Comparison of ENCODE assay signal across 12 mouse cellular contexts in the genomic region with DNA sequence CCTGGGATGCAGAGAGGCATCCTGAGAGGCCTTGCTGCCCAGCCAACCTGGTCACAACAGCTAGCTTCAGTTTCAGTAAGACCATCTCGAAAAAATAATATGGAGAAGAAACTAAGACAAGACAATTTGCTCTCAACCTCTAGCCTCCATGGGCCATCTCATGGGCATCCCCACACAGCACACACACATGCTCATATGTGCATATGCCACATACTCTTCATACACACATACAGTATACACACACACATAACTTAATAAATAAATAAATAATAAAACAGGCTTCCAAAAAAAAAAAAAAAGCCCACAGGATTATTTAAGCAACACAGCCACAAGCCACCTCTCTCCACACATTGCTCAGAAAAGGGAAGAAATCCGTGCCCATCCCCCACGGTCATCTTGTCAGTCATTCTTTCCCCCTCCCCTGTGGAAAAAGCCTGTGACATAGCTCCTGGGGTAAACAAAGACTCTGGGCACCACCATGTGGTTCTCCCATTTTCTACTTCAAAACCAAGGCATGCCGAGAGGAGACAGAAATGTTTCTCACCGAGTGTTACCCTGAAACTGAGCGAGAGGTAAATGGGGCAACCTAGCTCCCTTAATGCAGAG. TPM values are rescaled to one million over a fixed set of nuclear protein-coding genes. Genes with fewer than 3 reads are reported as not detected.
DNase-seq lines count a peak whose midpoint lies in the region; ATAC-seq and TF ChIP-seq lines count a peak whose summit lies in the region.
"Had no signal": no experiment of that assay in that cellular context is flagged by ENCODE, and none has a peak within 500 bp of the region (broad histone marks: within the 10 kb centered on the region; RNA-seq: fewer than 3 reads in every experiment).

No protein-coding gene starts in this region.

- H3K4me2 ChIP-seq in forebrain, embryonic 14.5 days (ENCODE audit: low read length), result no peak overlapping the region
- no peak overlapping the region for H3K4me2 ChIP-seq in forebrain, embryonic 12.5 days
- no peak overlapping the region for H3K4me2 ChIP-seq in forebrain, embryonic 16.5 days (ENCODE audit: low read length)

- no peak overlapping the region for H3K4me3 ChIP-seq in forebrain, embryonic 14.5 days (ENCODE audit: low read depth, low read length)
- no peak overlapping the region for H3K4me3 ChIP-seq in forebrain, embryonic 12.5 days (replicated peaks)
- H3K4me3 ChIP-seq in layer of hippocampus, adult 2 months, result peak overlapping the region; percentile 30; the same call in 1 of the 2 replicates
- no peak overlapping the region for H3K4me3 ChIP-seq in forebrain, embryonic 16.5 days (replicated peaks; ENCODE audit: low read length)
- H3K4me3 ChIP-seq: limb, embryonic 10.5 days had no signal

- no peaks in the 10 kb centered on the region for H3K36me3 ChIP-seq in forebrain, embryonic 14.5 days (ENCODE audit: control insufficient read depth, insufficient read depth, low read length)
- no peaks in the 10 kb centered on the region for H3K36me3 ChIP-seq in forebrain, embryonic 12.5 days (replicated peaks)
- no peaks in the 10 kb centered on the region for H3K36me3 ChIP-seq in forebrain, embryonic 16.5 days (ENCODE audit: control insufficient read depth, insufficient read depth)
- H3K36me3 ChIP-seq: limb, embryonic 10.5 days had no signal

- DNase-seq in forebrain, embryonic 14.5 days (ENCODE audit: low spot score), result peak; percentile 59
- no peak for DNase-seq in layer of hippocampus, adult 2 months (ENCODE audit: low spot score in 2 of 2)
- no peak for DNase-seq in layer of hippocampus, postnatal 14 days (ENCODE audit: low spot score in 2 of 2)
- no peak for DNase-seq in thymus, postnatal 36 days
- DNase-seq in B cell, adult 2 months, result no peak
- DNase-seq: lung, postnatal 14 days; right cerebral cortex, postnatal 25 days had no signal

- peak; percentile 26; the same call in 1 of the 2 replicates for TF ChIP-seq CTCF in layer of hippocampus, adult 2 months (conservative IDR thresholded peaks at IDR 0.05)

- peaks cover 14% of the 10 kb centered on the region; the same call in 1 of the 2 replicates for H3K4me1 ChIP-seq in forebrain, embryonic 14.5 days (ENCODE audit: control insufficient read depth, insufficient read depth, low read length)
- peaks cover 36% of the 10 kb centered on the region for H3K4me1 ChIP-seq in forebrain, embryonic 12.5 days
- peaks cover 13% of the 10 kb centered on the region for H3K4me1 ChIP-seq in forebrain, embryonic 16.5 days (replicated peaks; ENCODE audit: control insufficient read depth, insufficient read depth, low read length)

- peak; percentile 46; the same call in 1 of the 2 replicates for ATAC-seq in forebrain, embryonic 14.5 days
- ATAC-seq in forebrain, embryonic 12.5 days (ENCODE audit: low FRiP score), result no peak
- ATAC-seq in forebrain, embryonic 16.5 days, result peak; percentile 40; the same call in 1 of the 2 replicates
- ATAC-seq in megakaryocyte, adult 5-6 weeks (ENCODE audit: poor library complexity, severe bottlenecking), result peak; percentile 38; the same call in 1 of the 2 replicates
- ATAC-seq: hindbrain, embryonic 16.5 days had no signal

- H3K9me3 ChIP-seq in forebrain, embryonic 14.5 days (replicated peaks; ENCODE audit: control insufficient read depth, low read length), result no peaks in the 10 kb centered on the region
- no peaks in the 10 kb centered on the region for H3K9me3 ChIP-seq in forebrain, embryonic 12.5 days
- no peaks in the 10 kb centered on the region for H3K9me3 ChIP-seq in forebrain, embryonic 16.5 days (ENCODE audit: control insufficient read depth, low read length)
- H3K9me3 ChIP-seq: limb, embryonic 10.5 days had no signal

- H3K9ac ChIP-seq in forebrain, embryonic 14.5 days (ENCODE audit: low read length), result no peak overlapping the region
- H3K9ac ChIP-seq in forebrain, embryonic 12.5 days, result no peak overlapping the region
- H3K9ac ChIP-seq in forebrain, embryonic 16.5 days (replicated peaks; ENCODE audit: low read depth, low read length), result no peak overlapping the region

- H3K27me3 ChIP-seq in forebrain, embryonic 14.5 days (replicated peaks; ENCODE audit: control insufficient read depth, insufficient read depth, low read length), result no peaks in the 10 kb centered on the region
- H3K27me3 ChIP-seq in forebrain, embryonic 12.5 days, result no peaks in the 10 kb centered on the region
- H3K27me3 ChIP-seq in forebrain, embryonic 16.5 days (replicated peaks; ENCODE audit: control insufficient read depth, insufficient read depth, low read length), result no peaks in the 10 kb centered on the region

- WGBS in forebrain, embryonic 14.5 days, result 48% methylated on average over 6 of the region's 6 CpGs
- WGBS in forebrain, embryonic 12.5 days, result 52% methylated on average over 6 of the region's 6 CpGs
- 44% methylated on average over 6 of the region's 6 CpGs for WGBS in forebrain, embryonic 16.5 days

- no peak overlapping the region for H3K27ac ChIP-seq in forebrain, embryonic 14.5 days (ENCODE audit: low read depth, low read length)
- no peak overlapping the region for H3K27ac ChIP-seq in forebrain, embryonic 12.5 days
- H3K27ac ChIP-seq in layer of hippocampus, adult 2 months, result peak overlapping the region; percentile 91
- no peak overlapping the region for H3K27ac ChIP-seq in forebrain, embryonic 16.5 days (ENCODE audit: low read length)
- H3K27ac ChIP-seq: limb, embryonic 10.5 days had no signal

RNA-seq across cellular contexts. Expression of a gene that starts 7.7 kb away (rescaled TPM):
- 75.8 and 95.0 TPM in 2 replicates for polyA plus RNA-seq in forebrain, embryonic 14.5 days (2014; fragmentation: Nextera tagmentation; extraction: Ambion mirVana)
- polyA plus RNA-seq in forebrain, embryonic 12.5 days (2016; fragmentation: Nextera tagmentation; extraction: Ambion mirVana), result 77.4 and 82.1 TPM in 2 replicates
- 100 to 1,000 TPM; 245 to 250 TPM for total RNA-seq in layer of hippocampus, adult 2 months (2021)
- 100 to 1,000 TPM; 230 to 260 TPM for total RNA-seq in layer of hippocampus, postnatal 14 days (2021)
- polyA plus RNA-seq in forebrain, embryonic 16.5 days (2015; fragmentation: Nextera tagmentation; extraction: Ambion mirVana), result 90.1 and 96.2 TPM in 2 replicates
- total RNA-seq in megakaryocyte, adult 5-6 weeks (2015), result 65.5 and 71.0 TPM in 2 replicates
- 159 and 166 TPM in 2 replicates for total RNA-seq in megakaryocyte, adult 5-6 weeks (2017)
